Mouse (Mus musculus) lung, postnatal 0 days (tissue): Measurements from ENCODE around the gene Clcn2.

Experiments
- CTCF ChIP-seq: IDR thresholded peaks from 2 replicates; pipeline ENCODE4 v1.5.1; 2016; ENCODE audit warnings: antibody characterized with exemption, mild to moderate bottlenecking
- EP300 ChIP-seq: IDR thresholded peaks from 2 replicates; pipeline ENCODE4 v1.6.1; 2016; ENCODE audit warnings: antibody characterized with exemption, mild to moderate bottlenecking, control low read depth

- TF ChIP-seq CTCF, result no peak
- no peak for TF ChIP-seq EP300
Measured at GRCm38 (mm10) chr16:20693111-20693701, 24.3 kb downstream of the Clcn2 start, which contains the start of gene Fam131a.
